Mouse (Mus musculus) C2C12 (cell line): Measurements from ENCODE around the gene Haus4. TPM values are rescaled to one million over a fixed set of nuclear protein-coding genes. Genes with fewer than 3 reads are reported as not detected.

Experiments used
- H3K27me3 ChIP-seq: one replicate; pipeline ENCODE4 v1.6.1; 2011; ENCODE audit not compliant: control insufficient read depth, insufficient read depth, insufficient read length
- H3K36me3 ChIP-seq: one replicate; pipeline ENCODE4 v1.6.1; 2011; ENCODE audit not compliant: control insufficient read depth, insufficient read depth
- H3K4me3 ChIP-seq: one replicate; pipeline ENCODE4 v1.5.1; 2011; ENCODE audit warnings: mild to moderate bottlenecking, control low read depth; ENCODE audit not compliant: poor library complexity, insufficient read depth, severe bottlenecking
- H3K79me2 ChIP-seq: one replicate; pipeline ENCODE4 v1.6.1; 2011; ENCODE audit not compliant: control insufficient read depth, insufficient read depth
- H3K79me3 ChIP-seq: one replicate; pipeline ENCODE4 v1.6.1; 2011; ENCODE audit warnings: low read depth, control low read depth
- H3ac ChIP-seq: one replicate; pipeline ENCODE3; 2011; ENCODE audit warnings: low read depth; ENCODE audit not compliant: control insufficient read depth, insufficient read length
- CEBPB ChIP-seq: IDR thresholded peaks from one replicate; pipeline ENCODE4 v1.6.1; 2011; ENCODE audit warnings: low read depth, mild to moderate bottlenecking, control low read depth, moderate library complexity
- CTCF ChIP-seq: IDR thresholded peaks from one replicate; pipeline ENCODE4 v1.5.1; 2011; ENCODE audit not compliant: control insufficient read depth, insufficient read depth, insufficient read length
- FOSL1 ChIP-seq: IDR thresholded peaks from one replicate; pipeline ENCODE4 v1.8.0; 2011; ENCODE audit warnings: mild to moderate bottlenecking, low read length; ENCODE audit not compliant: poor library complexity, insufficient read depth, severe bottlenecking
- MAX ChIP-seq: IDR thresholded peaks from one replicate; pipeline ENCODE4 v1.6.1; 2011; ENCODE audit warnings: mild to moderate bottlenecking, control low read depth
- MYOD1 ChIP-seq: IDR thresholded peaks from one replicate; pipeline ENCODE4 v1.6.1; 2011; ENCODE audit warnings: low read depth; ENCODE audit not compliant: control insufficient read depth, insufficient read length
- MYOG ChIP-seq: IDR thresholded peaks from one replicate; pipeline ENCODE4 v1.6.1; 2011; ENCODE audit not compliant: control insufficient read depth, insufficient read length; ENCODE audit errors: extremely low read depth
- USF1 ChIP-seq: IDR thresholded peaks from one replicate; pipeline ENCODE4 v1.6.1; 2011; ENCODE audit warnings: low read depth, mild to moderate bottlenecking, control low read depth, moderate library complexity
- long read RNA-seq, 2 experiments: library from polyadenylated mRNA; unstranded; transcript quantifications; one replicate each; pipeline ENCODE4 v2.0.0; 2019 to 2020
- polyA plus RNA-seq: library from polyadenylated mRNA; unstranded; fragments of >200 nt; fragmentation: generic; extraction: Trizol; gene quantifications from one replicate; pipeline ENCODE4 v1.2.1, GENCODE M21; 2012; ENCODE audit warnings: missing spikeins

Haus4 gene
- polyA plus RNA-seq, result 30.0 TPM
- long read RNA-seq, experiment 1, transcript Haus4-201 (10 exons, 1,587 nt), result major isoform, 39 of 53 reads
- long read RNA-seq, experiment 1, partial matches to known transcripts, result 8 of 53 reads
- long read RNA-seq, experiment 1, other reads (novel, unspliced or antisense), result 6 of 53 reads
- long read RNA-seq, experiment 2, transcript Haus4-201 (10 exons, 1,587 nt), result major isoform, 165 of 188 reads
- long read RNA-seq, experiment 2, partial matches to known transcripts, result 14 of 188 reads
- long read RNA-seq, experiment 2, other reads (novel, unspliced or antisense), result 9 of 188 reads

DNA sequence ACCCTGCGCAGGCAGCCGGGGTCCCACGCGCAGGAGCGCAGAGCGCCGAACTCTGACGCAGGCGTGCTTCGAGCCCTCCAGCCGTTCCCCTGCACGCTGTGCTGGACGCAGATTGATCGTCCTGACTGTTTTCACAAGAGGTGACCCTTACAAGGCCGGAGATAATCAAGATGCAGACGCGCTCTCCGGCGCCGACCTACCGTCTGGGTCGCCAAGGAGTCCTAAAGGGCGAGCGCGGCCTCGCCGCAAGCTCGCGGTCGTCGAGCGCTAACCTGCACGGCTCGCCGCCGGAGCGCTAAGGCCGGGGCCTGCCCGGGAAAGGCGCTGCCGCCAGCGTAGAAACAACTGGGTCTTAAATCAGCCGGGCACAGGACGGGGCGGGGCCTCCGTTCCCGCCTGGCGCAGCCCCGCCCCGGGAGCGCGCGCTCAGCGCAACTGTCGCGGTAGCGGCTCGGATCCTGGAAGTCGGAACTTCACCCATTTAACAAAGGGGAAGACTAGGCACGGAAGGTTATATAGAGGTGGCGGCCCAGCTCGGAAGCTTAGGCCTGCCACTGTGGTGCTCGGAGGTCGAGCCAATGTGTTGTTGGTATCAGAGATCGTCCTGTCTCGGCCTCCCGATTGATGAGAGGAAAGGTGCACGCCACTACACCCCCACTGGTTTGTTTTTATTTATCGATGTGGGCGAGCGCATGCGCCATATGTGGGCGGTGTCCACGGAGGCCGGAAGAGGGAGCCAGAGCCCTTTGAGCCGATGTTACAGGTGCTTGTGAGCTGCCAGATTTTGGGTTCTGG, at the start of gene Haus4:
Gene Haus4, minus strand, starts transcription at position 642 of the 795 bp plus-strand sequence.
- TF ChIP-seq MAX, result peak; percentile 50
- TF ChIP-seq CTCF, result peak; percentile 33
- no peak for TF ChIP-seq MYOD1
- peaks cover 20% of the 10 kb centered on the region for H3K79me2 ChIP-seq
- no peaks in the 10 kb centered on the region for H3K27me3 ChIP-seq
- H3K79me3 ChIP-seq, result peaks cover 3% of the 10 kb centered on the region
- H3ac ChIP-seq, result peak within 1 kb of the TSS; percentile 72
- H3K36me3 ChIP-seq, result peaks cover 10% of the 10 kb centered on the region
- H3K4me3 ChIP-seq, result peak within 1 kb of the TSS; percentile 59

GRCm38 (mm10) chr14:54603686-54604085, 49.3 kb upstream of the Haus4 start:
- no peaks in the 10 kb centered on the region for H3K79me2 ChIP-seq
- no peak for TF ChIP-seq USF1
- no peak for TF ChIP-seq MAX
- no peak for TF ChIP-seq CEBPB
- no peak for TF ChIP-seq FOSL1
- no peak for TF ChIP-seq MYOG
- no peak for TF ChIP-seq MYOD1
- TF ChIP-seq CTCF, result no peak

DNA sequence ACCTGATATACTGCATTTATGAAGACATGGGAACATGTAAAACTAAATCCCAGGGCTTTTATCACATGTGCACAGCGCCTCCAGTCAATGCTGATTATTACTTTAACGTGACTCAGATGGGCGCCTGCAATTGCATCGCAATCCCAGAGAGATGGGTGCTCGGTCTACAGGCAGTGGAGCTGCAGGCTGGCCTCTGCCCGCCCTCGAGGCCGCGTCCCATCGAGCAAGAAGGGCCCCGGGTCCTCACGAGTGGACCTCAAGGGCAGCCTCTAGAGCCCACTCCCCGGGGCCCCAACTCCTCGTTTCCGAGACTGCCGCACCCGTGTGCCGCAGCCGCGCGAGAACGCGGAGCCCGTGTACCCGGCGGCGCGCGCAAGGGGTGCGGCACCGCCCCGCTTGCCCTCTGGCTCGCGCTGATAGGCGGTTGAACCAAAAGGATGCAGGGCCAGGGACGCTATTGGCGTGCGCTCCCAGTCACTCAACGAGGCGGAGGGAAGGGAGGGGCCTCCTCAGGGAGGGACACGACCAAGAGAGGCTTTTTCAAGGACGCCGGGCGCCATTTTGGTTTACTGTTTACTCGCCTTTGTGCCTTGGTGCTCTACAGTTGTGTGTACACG, 48.7 kb upstream of the Haus4 start:
- H3K79me3 ChIP-seq, result no peaks in the 10 kb centered on the region
- H3K79me2 ChIP-seq, result no peaks in the 10 kb centered on the region
- peaks cover 3% of the 10 kb centered on the region for H3K36me3 ChIP-seq
- H3K27me3 ChIP-seq, result no peaks in the 10 kb centered on the region
- peak overlapping the region; percentile 38 for H3K4me3 ChIP-seq
- TF ChIP-seq MYOD1 (no peak), USF1 (peak; percentile 3), FOSL1 (no peak), MYOG (no peak), MAX (no peak), CTCF (no peak)
- peak overlapping the region; percentile 81 for H3ac ChIP-seq

More at GRCm38 (mm10) chr14:54603686-54604085, 49.3 kb upstream of the Haus4 start:
- Histone ChIP-seq H3K27me3 (no peaks in the 10 kb centered on the region), H3K36me3 (peaks cover 3% of the 10 kb centered on the region), H3K4me3 (no peak overlapping the region), H3ac (no peak overlapping the region), H3K79me3 (no peaks in the 10 kb centered on the region)

DNA sequence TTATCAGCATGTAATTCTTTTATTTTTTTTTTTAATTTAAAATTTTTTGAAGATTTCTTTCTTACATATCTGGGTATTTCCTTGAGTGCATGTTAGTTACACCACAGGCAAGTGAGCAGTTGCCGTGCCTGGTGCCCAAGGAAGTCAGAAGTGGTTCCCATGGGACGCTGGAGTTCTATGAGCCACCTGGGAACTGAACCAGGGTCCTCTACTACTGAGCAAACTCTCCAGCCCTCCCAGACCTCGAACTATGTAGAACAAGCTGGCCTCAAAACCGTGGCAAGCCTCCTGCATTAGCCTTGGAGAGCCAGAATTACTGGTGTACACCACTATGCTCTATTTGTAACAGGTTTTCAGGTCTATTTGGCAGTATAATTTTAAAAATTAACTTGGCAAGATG, 48.2 kb upstream of the Haus4 start:
- Histone ChIP-seq H3K79me3 (no peaks in the 10 kb centered on the region), H3K79me2 (no peaks in the 10 kb centered on the region), H3K27me3 (no peaks in the 10 kb centered on the region), H3ac (no peak overlapping the region), H3K4me3 (peak overlapping the region; percentile 38), H3K36me3 (peaks cover 3% of the 10 kb centered on the region)
- no peak for TF ChIP-seq USF1
- TF ChIP-seq MAX, result no peak
- TF ChIP-seq MYOD1, result no peak
- TF ChIP-seq MYOG, result no peak
- no peak for TF ChIP-seq CEBPB
- no peak for TF ChIP-seq CTCF
- no peak for TF ChIP-seq FOSL1

GRCm38 (mm10) chr14:54601601-54602000, 47.2 kb upstream of the Haus4 start:
- Histone ChIP-seq H3K27me3 (no peaks in the 10 kb centered on the region), H3K79me2 (no peaks in the 10 kb centered on the region), H3K4me3 (no peak overlapping the region), H3K36me3 (peaks cover 3% of the 10 kb centered on the region), H3ac (no peak overlapping the region), H3K79me3 (no peaks in the 10 kb centered on the region)
- TF ChIP-seq MYOD1 (no peak), FOSL1 (no peak), MAX (no peak), CEBPB (no peak), CTCF (no peak), MYOG (no peak), USF1 (no peak)

DNA sequence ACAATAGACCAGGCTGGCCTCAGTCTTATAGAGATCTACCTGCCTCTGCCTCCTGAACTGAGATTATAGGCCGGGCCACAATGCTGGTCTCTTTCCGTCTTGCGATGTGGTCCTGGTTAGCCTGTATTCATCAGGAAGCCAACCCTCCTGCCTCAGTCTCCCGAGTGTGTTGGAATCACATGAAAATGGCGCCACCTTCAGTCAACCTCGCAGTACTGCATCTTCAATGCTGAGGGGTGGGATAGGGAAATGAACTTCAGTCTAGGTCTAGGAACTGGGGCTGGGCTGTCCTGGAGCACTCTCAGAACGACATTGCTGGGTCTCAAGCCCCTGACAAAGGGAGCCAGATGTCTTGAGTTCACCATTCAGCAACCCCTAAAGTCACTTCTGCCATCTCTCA, 42.7 kb upstream of the Haus4 start:
- Histone ChIP-seq H3K36me3 (peaks cover 3% of the 10 kb centered on the region), H3K79me2 (no peaks in the 10 kb centered on the region), H3K27me3 (no peaks in the 10 kb centered on the region), H3K79me3 (no peaks in the 10 kb centered on the region), H3K4me3 (no peak overlapping the region), H3ac (no peak overlapping the region)
- TF ChIP-seq CEBPB (no peak), USF1 (no peak), MYOG (no peak), FOSL1 (no peak), MAX (no peak), MYOD1 (no peak), CTCF (no peak)
